Mouse (Mus musculus): Measurements from ENCODE around the gene Stk11. TPM values are rescaled to one million over a fixed set of nuclear protein-coding genes. Genes with fewer than 3 reads are reported as not detected.

Stk11 gene
- total and polyA plus RNA-seq, 2 experiments from 2014 or later = 12.3 to 97.3 TPM

DNA sequence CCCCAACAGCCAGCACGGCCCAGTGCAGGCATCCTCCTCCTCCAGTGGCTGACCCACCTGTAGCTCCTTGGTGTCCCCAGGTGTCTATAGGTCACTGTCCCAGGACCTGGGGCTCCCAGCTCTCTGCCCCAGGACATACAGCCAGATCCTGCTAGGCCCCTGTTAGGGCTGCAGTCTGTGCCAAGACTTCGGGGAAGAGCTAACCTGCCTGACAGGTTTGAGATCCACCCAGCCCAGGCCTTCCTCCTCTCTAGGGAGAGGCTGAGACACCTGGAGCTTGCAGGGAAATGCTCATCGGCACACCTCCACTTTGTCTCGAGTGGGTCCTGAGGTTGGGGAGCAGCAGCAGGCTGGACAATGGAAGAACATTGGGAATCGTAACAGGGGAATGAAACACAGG lies 9.7 kb upstream of the Stk11 start:
- Histone ChIP-seq H3K4me2 (ENCODE audit: low read depth, low read length, poor library complexity, severe bottlenecking) (no peak overlapping the region), H3K9ac (replicated peaks; ENCODE audit: low read length, poor library complexity, severe bottlenecking) (no peak overlapping the region), H3K27me3 (ENCODE audit: insufficient read depth, low read length) (no peaks in the 10 kb centered on the region), H3K9me3 (ENCODE audit: low read length) (no peaks in the 10 kb centered on the region), H3K4me1 (ENCODE audit: insufficient read depth, low read length) (peaks cover 7% of the 10 kb centered on the region; the same call in 1 of the 2 replicates), H3K4me3 (ENCODE audit: low read depth, low read length) (no peak overlapping the region), H3K36me3 (ENCODE audit: insufficient read depth, low read length) (no peaks in the 10 kb centered on the region), H3K27ac (ENCODE audit: low read depth, low read length) (no peak overlapping the region)
- 77% methylated on average over 5 of the region's 5 CpGs for WGBS
- no peak for TF ChIP-seq CTCF (IDR thresholded peaks at IDR 0.05)
- DNase-seq (ENCODE audit: low spot score) = no peak
- no peak for ATAC-seq (ENCODE audit: low FRiP score)

DNA sequence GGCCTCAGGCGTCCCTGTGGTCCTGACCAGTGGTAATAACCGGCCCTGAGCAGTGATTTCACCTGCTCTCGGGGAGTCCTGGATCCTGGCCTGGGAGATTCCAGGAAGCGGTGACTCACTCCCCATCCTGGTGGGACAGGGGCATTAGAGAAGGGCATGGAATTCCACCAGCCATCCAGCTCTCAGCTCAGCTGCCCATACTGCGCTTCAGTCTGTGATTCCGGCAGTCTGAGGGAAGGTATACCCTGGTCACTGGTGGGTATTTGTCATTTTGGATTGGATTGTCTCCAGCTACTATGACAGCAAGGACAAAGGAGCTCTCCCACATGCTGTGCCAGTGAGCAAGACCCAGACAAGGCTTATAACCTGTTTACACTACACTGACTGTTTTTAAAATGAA lies 7.9 kb upstream of the Stk11 start:
- H3K4me2 ChIP-seq (ENCODE audit: low read depth, low read length, poor library complexity, severe bottlenecking) = no peak overlapping the region
- H3K9me3 ChIP-seq (ENCODE audit: low read length) = no peaks in the 10 kb centered on the region
- ATAC-seq (ENCODE audit: low FRiP score) = no peak
- 62% methylated on average over 6 of the region's 6 CpGs for WGBS
- H3K9ac ChIP-seq (replicated peaks; ENCODE audit: low read length, poor library complexity, severe bottlenecking) = no peak overlapping the region
- no peaks in the 10 kb centered on the region for H3K4me1 ChIP-seq (ENCODE audit: insufficient read depth, low read length)
- TF ChIP-seq CTCF (IDR thresholded peaks at IDR 0.05) = no peak
- no peak for DNase-seq (ENCODE audit: low spot score)
- H3K27ac ChIP-seq (ENCODE audit: low read depth, low read length) = no peak overlapping the region
- no peak overlapping the region for H3K4me3 ChIP-seq (ENCODE audit: low read depth, low read length)
- H3K36me3 ChIP-seq (ENCODE audit: insufficient read depth, low read length) = no peaks in the 10 kb centered on the region
- H3K27me3 ChIP-seq (ENCODE audit: insufficient read depth, low read length) = no peaks in the 10 kb centered on the region

DNA sequence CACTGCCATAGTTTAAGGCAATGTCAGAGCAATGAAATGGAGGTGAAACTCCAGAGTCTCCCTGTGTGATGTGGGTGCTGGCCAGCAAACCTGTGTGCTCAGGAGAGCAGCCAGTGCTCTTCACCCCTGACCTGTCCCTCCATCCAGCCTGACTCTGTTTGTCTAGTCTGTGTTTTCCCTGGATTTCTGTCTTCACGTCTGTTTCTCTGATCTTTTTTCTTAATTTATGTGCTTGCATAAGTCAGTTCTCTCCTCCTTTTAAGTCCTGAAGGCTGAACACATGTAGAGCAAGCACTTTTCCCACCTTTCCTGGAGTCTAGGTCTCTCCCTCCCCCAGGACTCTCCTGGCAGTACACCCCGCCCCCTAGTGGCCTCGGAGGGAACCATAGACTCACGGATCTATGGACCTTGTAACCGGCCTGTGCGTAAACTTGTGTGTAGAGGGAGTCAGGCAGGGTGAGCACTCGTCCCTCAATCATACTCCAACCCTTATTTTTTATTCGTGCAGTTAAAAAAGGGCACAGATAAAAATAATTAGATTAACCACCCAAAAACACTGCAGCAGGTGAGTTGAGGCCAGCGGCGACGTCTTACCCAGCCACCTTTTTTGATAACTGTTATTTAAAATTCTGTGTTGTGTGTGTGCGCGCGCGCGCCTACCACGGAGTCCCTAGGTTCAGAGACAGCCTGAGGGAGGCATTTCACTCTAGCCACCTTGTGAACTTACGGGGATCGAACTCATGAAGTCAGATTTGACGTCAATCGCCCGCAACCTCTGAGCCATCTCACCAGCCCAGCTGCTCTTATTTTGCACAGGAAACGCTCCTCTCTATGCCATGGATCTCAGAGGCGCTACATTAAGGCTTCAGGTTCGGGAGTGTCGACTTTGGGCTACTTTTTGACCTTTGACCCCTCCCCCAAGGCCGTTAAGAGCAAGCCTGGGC lies 990 bp upstream of the Stk11 start:
- ATAC-seq (ENCODE audit: low FRiP score) = no peak
- no peaks in the 10 kb centered on the region for H3K9me3 ChIP-seq (ENCODE audit: low read length)
- no peaks in the 10 kb centered on the region for H3K27me3 ChIP-seq (ENCODE audit: insufficient read depth, low read length)
- peak; percentile 91 for TF ChIP-seq CTCF (IDR thresholded peaks at IDR 0.05)
- peak overlapping the region; percentile 54 for H3K4me2 ChIP-seq (ENCODE audit: low read depth, low read length, poor library complexity, severe bottlenecking)
- no peaks in the 10 kb centered on the region for H3K36me3 ChIP-seq (ENCODE audit: insufficient read depth, low read length)
- 0 out of 2 replicates have a peak overlapping the region, but pooled peaks have one; percentile 33 for H3K9ac ChIP-seq (replicated peaks; ENCODE audit: low read length, poor library complexity, severe bottlenecking)
- H3K4me1 ChIP-seq (ENCODE audit: insufficient read depth, low read length) = peaks cover 14% of the 10 kb centered on the region
- H3K27ac ChIP-seq (ENCODE audit: low read depth, low read length) = peak overlapping the region; percentile 55
- WGBS = 2% methylated on average over 27 of the region's 27 CpGs
- H3K4me3 ChIP-seq (ENCODE audit: low read depth, low read length) = peak overlapping the region; percentile 75
- DNase-seq (ENCODE audit: low spot score) = peak; percentile 92

DNA sequence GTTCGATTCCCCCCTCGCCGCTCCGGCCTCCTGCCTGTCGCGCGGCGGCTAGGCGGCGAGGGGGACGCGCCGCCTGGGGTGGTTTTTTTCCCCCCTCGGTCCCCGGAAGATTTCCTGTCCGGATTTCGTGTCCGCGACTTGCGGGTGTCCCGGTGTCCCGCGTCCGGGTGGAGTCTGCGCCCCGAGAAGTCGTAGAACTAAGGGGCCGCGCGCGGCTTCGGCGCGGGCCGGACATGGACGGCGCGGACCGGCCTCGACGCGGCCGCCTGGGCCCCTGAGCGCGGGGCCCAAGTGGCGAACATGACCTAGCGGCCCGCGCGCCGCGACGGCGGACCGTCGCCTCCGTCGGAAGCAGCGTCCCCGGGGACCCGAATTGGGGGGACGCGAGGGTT lies 337 bp downstream of the Stk11 start:
- Histone ChIP-seq H3K4me3 (ENCODE audit: low read depth, low read length) (peak overlapping the region; percentile 75), H3K27ac (ENCODE audit: low read depth, low read length) (peak overlapping the region; percentile 78), H3K9ac (replicated peaks; ENCODE audit: low read length, poor library complexity, severe bottlenecking) (peak overlapping the region; percentile 63), H3K4me2 (ENCODE audit: low read depth, low read length, poor library complexity, severe bottlenecking) (peak overlapping the region; percentile 84), H3K4me1 (ENCODE audit: insufficient read depth, low read length) (peaks cover 14% of the 10 kb centered on the region), H3K36me3 (ENCODE audit: insufficient read depth, low read length) (peaks cover 4% of the 10 kb centered on the region; the same call in 1 of the 2 replicates), H3K27me3 (ENCODE audit: insufficient read depth, low read length) (no peaks in the 10 kb centered on the region), H3K9me3 (ENCODE audit: low read length) (no peaks in the 10 kb centered on the region)
- TF ChIP-seq CTCF (IDR thresholded peaks at IDR 0.05) = no peak
- DNase-seq (ENCODE audit: low spot score) (no peak), ATAC-seq (ENCODE audit: low FRiP score) (peak; percentile 17; the same call in 1 of the 2 replicates)
- WGBS = under 1% methylated on average over 57 of the region's 63 CpGs

DNA sequence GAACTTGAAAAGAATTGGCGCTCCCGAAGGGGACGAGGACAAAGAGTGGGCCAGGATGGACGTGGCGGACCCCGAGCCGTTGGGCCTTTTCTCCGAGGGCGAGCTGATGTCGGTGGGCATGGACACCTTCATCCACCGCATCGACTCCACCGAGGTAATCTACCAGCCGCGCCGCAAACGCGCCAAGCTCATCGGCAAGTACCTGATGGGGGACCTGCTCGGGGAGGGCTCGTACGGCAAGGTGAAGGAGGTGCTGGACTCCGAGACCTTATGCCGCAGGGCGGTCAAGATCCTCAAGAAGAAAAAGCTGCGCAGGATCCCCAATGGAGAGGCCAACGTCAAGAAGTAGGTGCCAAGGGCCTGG lies 942 bp downstream of the Stk11 start:
- peak overlapping the region; percentile 84 for H3K4me2 ChIP-seq (ENCODE audit: low read depth, low read length, poor library complexity, severe bottlenecking)
- H3K9me3 ChIP-seq (ENCODE audit: low read length) = no peaks in the 10 kb centered on the region
- 1% methylated on average over 25 of the region's 27 CpGs for WGBS
- peaks cover 14% of the 10 kb centered on the region for H3K4me1 ChIP-seq (ENCODE audit: insufficient read depth, low read length)
- no peaks in the 10 kb centered on the region for H3K27me3 ChIP-seq (ENCODE audit: insufficient read depth, low read length)
- ATAC-seq (ENCODE audit: low FRiP score) = no peak
- DNase-seq (ENCODE audit: low spot score) = no peak
- H3K27ac ChIP-seq (ENCODE audit: low read depth, low read length) = no peak overlapping the region
- H3K4me3 ChIP-seq (ENCODE audit: low read depth, low read length) = peak overlapping the region; percentile 75
- H3K9ac ChIP-seq (replicated peaks; ENCODE audit: low read length, poor library complexity, severe bottlenecking) = peak overlapping the region; percentile 63
- TF ChIP-seq CTCF (IDR thresholded peaks at IDR 0.05) = no peak
- H3K36me3 ChIP-seq (ENCODE audit: insufficient read depth, low read length) = peaks cover 4% of the 10 kb centered on the region; the same call in 1 of the 2 replicates

Data from midbrain, postnatal 0 days (tissue).